Mouse (Mus musculus) olfactory bulb, adult 2 months (tissue): Measurements from ENCODE around the gene Rpain. TPM values are rescaled to one million over a fixed set of nuclear protein-coding genes. Genes with fewer than 3 reads are reported as not detected.

Source experiments
- H3K27ac ChIP-seq: fragments of 200-500 bp; 2 replicates; pipeline ENCODE4 v1.5.1; 2012; ENCODE audit warnings: low read depth, low read length; ENCODE audit not compliant: insufficient read depth
- H3K4me1 ChIP-seq: fragments of 200-500 bp; 2 replicates; pipeline ENCODE4 v1.6.1; 2012; ENCODE audit warnings: low read length; ENCODE audit not compliant: control insufficient read depth, insufficient read depth
- H3K4me3 ChIP-seq: fragments of 200-500 bp; 2 replicates; pipeline ENCODE4 v1.5.1; 2012; ENCODE audit warnings: mild to moderate bottlenecking, low read depth, low read length, moderate library complexity; ENCODE audit not compliant: insufficient read depth
- CTCF ChIP-seq: fragments of 200-500 bp; IDR thresholded peaks from 2 replicates; pipeline ENCODE4 v1.5.1; 2012; ENCODE audit warnings: low read depth, mild to moderate bottlenecking, low read length, moderate library complexity; ENCODE audit not compliant: insufficient read depth
- POLR2A ChIP-seq: fragments of 200-500 bp; IDR thresholded peaks from 2 replicates; pipeline ENCODE4 v1.6.1; 2012; ENCODE audit warnings: mild to moderate bottlenecking, low read depth, low read length, moderate library complexity; ENCODE audit not compliant: insufficient read depth
- WGBS: fragments of 180-500 bp; shearing (Covaris S2); methylation state at CpG from one replicate; pipeline ENCODE4 v1.1.7; 2018; 5-methylcytosine and 5-hydroxymethylcytosine counted together
- polyA plus RNA-seq: library from polyadenylated mRNA; stranded (reverse); fragments of >200 nt; gene quantifications from 2 replicates; pipeline ENCODE4 v1.2.4, GENCODE M21; 2012; ENCODE audit warnings: low replicate concordance; ENCODE audit not compliant: missing spikeins, insufficient read depth, insufficient read length

Rpain gene
- polyA plus RNA-seq, 1 experiment: not detected

GRCm38 (mm10) chr11:70964222-70964907 is 5.6 kb upstream of the Rpain start:
- TF ChIP-seq CTCF (no peak), POLR2A (no peak)
- Histone ChIP-seq H3K4me3 (no peak overlapping the region), H3K4me1 (peaks cover 2% of the 10 kb centered on the region; the same call in 1 of the 2 replicates), H3K27ac (no peak overlapping the region)
- WGBS: 81% methylated on average over 4 of the region's 4 CpGs

- Histone ChIP-seq H3K27ac (peak overlapping the region; percentile 72), H3K4me1 (peaks cover 2% of the 10 kb centered on the region; the same call in 1 of the 2 replicates), H3K4me3 (peak overlapping the region; percentile 87)
- TF ChIP-seq POLR2A: no peak
- TF ChIP-seq CTCF: no peak
- WGBS: under 1% methylated on average over 25 of the region's 25 CpGs
Measured at GRCm38 (mm10) chr11:70969271-70969794, 680 bp upstream of the Rpain start.

GRCm38 (mm10) chr11:70970560-70971540 is 837 bp downstream of the Rpain start:
- peaks cover 2% of the 10 kb centered on the region; the same call in 1 of the 2 replicates for H3K4me1 ChIP-seq
- TF ChIP-seq POLR2A (no peak), CTCF (no peak)
- H3K4me3 ChIP-seq: peak overlapping the region; percentile 84
- H3K27ac ChIP-seq: no peak overlapping the region
- WGBS: 12% methylated on average over 24 of the region's 24 CpGs

GRCm38 (mm10) chr11:70972586-70972985 is 2.6 kb downstream of the Rpain start:
- Histone ChIP-seq H3K27ac (no peak overlapping the region), H3K4me3 (no peak overlapping the region), H3K4me1 (peaks cover 2% of the 10 kb centered on the region; the same call in 1 of the 2 replicates)
- TF ChIP-seq CTCF (no peak), POLR2A (no peak)
- WGBS: 61% methylated on average over 1 of the region's 1 CpGs

- Histone ChIP-seq H3K4me3 (no peak overlapping the region), H3K27ac (no peak overlapping the region), H3K4me1 (no peaks in the 10 kb centered on the region)
- WGBS: 76% methylated on average over 4 of the region's 4 CpGs
- no peak for TF ChIP-seq POLR2A
- TF ChIP-seq CTCF: no peak
Measured at GRCm38 (mm10) chr11:70973947-70974346, 3.9 kb downstream of the Rpain start.

- 75% methylated on average over 2 of the region's 2 CpGs for WGBS
- Histone ChIP-seq H3K27ac (no peak overlapping the region), H3K4me1 (no peaks in the 10 kb centered on the region), H3K4me3 (no peak overlapping the region)
- TF ChIP-seq POLR2A (no peak), CTCF (no peak)
Measured at GRCm38 (mm10) chr11:70975193-70975592, 5.2 kb downstream of the Rpain start.

GRCm38 (mm10) chr11:70977293-70977692 is 7.3 kb downstream of the Rpain start:
- H3K4me3 ChIP-seq: no peak overlapping the region
- WGBS: 89% methylated on average over 6 of the region's 6 CpGs
- H3K27ac ChIP-seq: no peak overlapping the region
- peaks cover 11% of the 10 kb centered on the region for H3K4me1 ChIP-seq
- TF ChIP-seq POLR2A (no peak), CTCF (no peak)

GRCm38 (mm10) chr11:70980232-70980631 is 10.2 kb downstream of the Rpain start:
- H3K4me1 ChIP-seq: peaks cover 14% of the 10 kb centered on the region
- TF ChIP-seq POLR2A: no peak
- 85% methylated on average over 6 of the region's 6 CpGs for WGBS
- H3K27ac ChIP-seq: no peak overlapping the region
- no peak overlapping the region for H3K4me3 ChIP-seq
